Mouse (Mus musculus) embryo, embryonic 10.5 days (tissue): ENCODE data around the gene Cpne5.
A peak's percentile ranks its signal among the peaks of the same experiment; 100 is the strongest.
"Not testable (repeated sequence)": the region's sequence is repeated elsewhere in the genome, so short reads cannot be mapped to it uniquely, and the experiment has no call there.

Experiments used
- DNase-seq: peaks from one replicate; pipeline ENCODE4 v3.0.0-alpha.2; 2015; ENCODE audit warnings: low spot score

Cpne5 gene

DNA sequence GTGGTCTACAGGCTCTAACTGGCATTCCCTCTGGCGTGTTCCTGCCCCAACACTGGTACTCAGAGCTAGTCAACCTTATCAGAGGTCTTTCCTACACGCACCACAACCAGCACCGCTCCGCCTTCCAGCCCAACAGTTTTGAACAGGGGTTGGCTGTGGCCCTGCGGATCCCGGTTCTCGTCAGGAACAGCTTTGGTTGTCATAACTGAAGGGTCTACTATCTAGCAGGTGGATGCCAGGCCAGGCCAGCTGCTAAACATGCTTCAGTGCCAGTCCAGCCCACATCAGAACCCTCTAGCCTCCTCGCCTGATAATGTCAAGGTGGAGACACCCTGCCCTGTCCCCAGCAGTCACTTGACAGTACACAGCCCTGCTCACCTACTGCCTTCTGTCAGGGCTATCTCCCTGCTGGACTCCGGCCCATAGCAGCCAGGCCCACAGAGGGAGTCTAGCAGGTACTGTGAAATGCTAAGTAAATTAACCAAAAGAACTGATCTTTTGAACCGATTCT is 19.1 kb upstream of the Cpne5 start:
- DNase-seq = no peak

DNA sequence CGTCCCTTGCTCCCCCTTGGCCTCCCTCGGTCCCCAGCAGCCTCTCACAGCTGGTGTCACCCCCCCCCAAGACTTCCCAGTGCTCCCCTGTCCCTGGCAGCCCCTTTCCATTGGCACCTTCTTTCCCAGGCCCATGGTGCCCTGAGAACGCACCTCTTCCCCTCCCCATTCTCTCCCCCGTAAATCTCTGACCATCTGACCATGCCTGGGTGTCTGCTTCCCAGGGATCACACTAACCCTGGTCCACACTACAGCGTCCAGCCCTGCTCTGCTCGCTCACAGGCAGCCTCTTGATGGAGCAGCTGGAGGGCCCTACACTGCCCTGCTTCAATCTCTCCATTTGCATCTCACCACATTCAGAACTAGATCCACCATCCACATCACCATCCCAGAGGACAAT is 18.5 kb upstream of the Cpne5 start:
- no peak for DNase-seq

DNA sequence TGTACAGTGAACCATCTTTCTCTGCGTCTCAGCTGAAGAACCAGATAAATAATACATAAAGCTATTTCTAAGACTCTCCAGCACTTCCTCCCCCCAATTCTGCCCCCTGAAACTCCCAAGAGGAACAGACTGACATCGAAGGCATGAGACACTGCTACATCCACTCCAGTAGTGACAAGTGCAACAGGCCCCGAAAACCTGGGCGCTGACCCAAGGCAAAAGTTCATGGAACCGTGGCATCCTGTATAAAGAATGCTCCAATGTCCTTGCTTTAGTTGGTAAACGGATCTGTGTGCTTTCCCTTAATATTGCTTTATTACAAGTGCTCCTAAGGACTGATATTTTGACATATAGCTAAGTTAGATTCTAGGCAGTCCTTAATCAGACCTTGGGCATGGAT is 16.8 kb upstream of the Cpne5 start:
- not testable (repeated sequence) for DNase-seq

DNA sequence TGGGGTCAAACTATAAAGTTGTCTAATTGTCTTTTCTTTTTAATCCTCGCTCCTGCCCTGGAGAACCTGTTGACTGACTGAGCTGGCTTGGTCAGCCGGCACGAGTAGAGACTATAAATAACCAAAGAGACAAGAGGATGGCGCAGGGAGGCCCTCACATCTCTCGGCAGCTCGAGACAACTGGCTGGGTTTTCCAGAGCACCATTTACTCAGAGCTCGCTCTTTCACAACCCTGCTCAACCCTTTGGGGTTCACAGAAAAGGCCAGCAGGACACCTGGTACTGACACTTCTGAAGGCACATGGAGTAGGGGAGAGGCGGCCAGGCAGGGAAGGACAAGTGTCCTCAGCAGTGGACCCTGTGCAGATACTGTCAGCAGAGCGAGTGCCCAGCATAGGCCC is 15.7 kb upstream of the Cpne5 start:
- no peak for DNase-seq

DNA sequence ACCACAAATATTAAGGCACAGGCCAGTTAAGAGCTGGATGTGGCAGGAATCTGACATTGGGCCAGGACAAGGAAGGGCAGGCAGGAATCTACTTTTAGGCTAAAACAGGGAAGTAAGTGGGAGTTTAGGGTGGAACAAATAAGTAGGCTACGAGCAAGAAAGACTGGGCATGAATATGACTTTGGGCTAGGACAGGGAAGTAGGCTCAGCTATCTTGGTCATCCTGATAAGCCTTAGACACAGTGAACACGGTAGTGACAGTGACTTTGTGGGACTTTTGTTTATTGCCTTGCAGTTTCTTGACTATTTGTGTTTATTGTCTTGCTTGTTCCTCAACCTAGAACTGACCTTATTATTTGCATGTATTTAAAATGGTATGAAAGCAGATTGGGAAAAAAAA is 15.3 kb upstream of the Cpne5 start:
- no peak for DNase-seq

DNA sequence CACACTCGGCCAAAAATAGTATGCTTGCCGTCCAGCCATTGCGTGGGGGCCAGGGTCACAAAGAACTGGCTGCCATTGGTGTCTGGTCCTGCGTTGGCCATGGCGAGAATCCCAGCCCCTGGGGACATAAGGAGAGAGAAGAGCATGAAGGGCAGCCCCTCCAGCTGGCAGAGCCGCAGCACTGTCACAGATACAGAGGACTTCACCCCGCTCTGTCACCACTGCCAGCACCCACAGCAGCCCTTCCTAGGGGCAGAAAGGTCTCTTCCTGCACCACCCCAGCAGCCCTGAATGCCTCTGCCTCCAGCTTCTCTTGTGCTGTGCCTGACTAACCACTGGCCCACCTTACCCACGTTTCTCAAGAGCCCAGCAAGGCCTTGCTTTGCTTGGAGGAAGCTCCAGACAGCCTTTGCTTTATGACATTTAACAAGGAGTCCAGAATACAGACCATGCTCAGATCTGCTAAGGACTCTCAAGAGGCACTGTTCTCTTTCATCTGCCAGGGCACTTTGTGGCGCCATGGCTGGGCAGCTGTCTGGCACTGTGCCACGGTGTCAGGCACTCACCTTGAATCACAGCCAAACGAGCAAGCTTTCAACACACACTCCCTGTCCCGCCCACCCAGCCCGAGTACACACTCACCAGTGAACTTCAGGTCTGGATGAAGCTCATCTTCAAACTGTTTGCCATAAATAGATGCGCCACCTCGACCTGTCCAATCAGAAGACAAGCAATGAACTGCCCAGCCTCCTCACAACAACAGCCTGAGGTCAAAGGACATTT is 13.8 kb upstream of the Cpne5 start:
- DNase-seq = no peak

DNA sequence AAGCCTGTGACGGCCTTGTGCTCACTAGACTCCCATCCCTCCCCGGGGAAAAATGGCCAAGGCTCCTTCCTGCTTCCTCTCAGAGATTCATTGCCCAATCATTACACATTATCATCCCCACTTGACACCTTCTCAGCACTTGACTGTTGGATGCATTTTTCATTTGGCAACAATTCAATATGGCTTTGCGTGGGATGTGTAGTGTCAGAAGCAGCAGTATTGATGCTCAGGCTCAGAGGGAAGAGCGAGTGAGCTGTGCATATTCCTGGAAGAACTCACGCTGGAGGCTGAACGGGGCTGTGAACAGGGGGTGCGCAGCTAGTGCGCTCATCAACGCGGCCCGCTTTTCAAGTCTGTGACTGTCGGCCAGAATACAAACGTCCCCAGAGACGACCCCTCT is 13.0 kb upstream of the Cpne5 start:
- DNase-seq = not testable (repeated sequence)

DNA sequence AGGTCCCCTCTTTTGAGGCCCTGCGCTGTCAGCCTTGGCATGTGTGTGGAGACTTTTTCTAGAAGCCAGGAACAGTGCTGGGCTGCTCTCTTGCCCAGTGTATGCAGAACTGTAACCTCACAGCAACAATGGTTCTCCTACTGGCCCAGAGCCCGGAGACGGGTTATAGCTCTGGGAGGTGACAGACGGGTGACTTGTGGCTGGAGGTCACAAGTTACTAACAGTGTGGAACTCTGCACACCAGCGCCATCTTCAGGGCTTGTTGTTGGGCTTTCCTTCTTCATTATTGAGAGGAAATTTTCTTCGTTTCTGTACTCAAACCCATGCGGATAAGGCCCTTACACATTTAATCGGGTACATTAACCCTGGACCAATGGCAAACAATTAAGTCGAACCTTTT is 11.5 kb upstream of the Cpne5 start:
- peak; percentile 58 for DNase-seq

DNA sequence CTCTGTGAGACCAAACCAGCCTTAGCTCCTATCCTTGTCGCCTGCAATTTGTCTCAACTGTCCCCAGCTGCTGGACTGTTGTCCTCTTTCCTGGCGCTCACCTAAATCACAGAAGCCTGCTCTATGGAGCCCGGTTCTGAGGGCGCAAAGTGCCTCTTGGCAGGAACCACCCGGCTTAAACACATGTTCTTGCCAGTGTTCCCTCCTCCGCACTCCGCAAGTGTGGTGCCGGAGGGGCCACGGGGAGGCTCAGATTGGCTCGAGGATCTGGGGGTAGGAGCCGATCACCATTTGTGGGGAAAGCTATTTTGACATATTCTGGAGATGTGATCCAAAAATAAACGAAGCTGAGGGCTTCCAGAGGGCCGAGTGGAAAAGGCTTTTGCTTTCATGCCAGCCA is 9.9 kb upstream of the Cpne5 start:
- DNase-seq = no peak

DNA sequence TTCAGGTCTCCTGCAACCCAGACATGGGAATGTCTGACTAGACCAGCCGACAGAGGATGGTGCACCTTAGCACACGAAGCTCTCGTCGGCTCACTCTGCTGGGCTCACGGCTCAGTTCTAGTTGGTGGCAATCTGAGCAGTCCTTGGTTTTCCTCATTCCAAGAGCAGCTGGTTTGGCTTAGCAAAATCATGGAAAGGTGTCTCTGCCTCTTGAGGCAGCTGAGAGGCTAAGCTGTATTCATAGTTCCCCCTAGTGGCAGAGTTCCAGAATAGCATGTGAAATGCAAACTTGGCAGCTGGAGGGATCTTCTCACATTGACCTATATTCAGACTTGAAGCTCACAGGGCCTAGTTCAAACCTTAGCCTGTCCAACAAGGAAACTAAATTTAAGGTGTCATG is 8.6 kb upstream of the Cpne5 start:
- DNase-seq = peak; percentile 93

DNA sequence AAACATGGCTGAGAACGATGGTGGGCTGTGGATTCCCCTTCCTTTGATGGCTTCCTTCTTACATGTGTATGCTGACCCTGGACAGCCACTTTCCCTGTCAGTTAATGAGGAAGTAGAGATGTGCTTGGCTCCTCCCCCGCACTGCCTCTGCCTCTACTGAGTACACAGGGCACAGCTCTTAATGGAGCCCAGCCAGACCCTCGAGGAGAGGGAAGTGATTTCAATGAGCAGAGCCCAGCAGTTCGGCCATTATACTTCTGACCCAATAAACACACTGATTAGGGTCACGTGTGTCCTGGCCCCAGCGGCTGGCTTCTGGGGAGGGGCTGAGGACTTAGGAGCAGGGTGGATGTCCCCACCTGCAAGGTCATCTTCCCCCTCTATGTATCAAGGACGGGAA is 7.8 kb upstream of the Cpne5 start:
- peak; percentile 44 for DNase-seq

DNA sequence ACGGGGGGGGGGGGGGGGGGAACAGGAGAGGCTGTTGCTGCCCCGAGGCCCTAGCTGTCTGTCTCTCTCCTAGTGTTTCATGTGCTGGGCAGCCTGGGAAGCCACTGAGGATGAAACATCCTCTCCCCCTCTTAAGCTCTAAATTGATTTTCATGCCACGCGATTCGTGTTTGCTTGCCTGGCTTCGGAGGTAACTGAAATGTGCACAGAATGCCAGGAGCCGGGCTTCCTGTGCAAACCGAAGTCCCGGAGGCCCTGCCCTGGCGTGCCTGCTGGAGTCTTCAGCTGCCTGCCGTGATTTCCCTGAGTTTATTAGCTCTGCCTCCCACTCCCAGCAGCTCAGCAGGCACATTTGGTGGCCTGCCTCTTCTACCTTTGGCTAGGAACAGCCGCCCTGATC is 6.9 kb upstream of the Cpne5 start:
- DNase-seq = no peak

DNA sequence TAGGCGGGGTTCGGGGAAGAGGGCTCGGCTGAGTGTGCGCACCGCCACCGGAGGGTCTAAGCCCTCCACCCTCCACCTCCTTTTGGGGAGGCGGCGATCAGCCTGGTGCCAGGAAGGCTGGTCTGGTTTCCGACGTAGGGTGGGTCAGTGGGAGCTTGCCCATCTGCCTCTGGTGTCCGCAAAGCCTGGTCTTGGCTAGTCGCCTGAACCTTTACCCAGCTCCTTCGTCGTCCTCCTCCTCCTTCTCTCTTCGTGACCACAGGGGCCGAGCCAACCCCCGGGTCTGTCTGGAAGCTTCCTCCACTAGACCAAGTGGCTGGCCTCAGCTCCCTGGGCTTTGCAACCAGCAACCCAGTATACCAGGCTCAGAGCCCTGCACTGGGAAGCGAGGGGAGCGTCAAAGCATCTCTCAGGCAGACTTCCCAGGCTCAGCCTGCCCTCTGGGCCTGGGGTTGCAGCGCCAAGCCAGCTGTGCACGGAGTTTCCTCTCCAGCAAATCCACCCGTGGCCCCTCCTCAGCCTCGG is 516 bp upstream of the Cpne5 start:
- DNase-seq = no peak

DNA sequence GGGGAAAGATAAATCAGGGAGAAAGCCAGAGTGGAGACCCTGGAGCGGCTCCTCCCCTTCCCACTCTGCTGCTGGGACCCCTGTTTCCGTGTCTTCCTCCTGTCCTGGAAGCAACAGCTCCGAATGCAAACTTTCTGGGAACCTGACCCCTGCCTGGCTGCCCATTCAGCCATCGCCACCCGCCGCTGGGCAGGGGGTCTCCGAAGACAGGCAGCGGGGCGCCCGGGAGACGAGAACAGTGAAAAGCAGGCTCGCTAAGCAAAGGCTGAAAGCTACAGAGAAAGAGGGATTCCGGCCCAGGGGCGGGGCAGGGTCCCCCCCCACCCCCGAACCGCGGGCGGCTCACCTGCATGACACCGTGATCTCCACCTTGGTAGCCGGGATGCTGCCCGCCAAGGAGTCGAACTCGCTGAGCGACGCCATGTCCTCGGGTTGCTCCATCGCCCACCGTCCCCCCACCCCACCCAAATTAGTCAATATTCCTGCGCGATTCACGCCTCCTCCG is 648 bp downstream of the Cpne5 start:
- DNase-seq = peak; percentile 35

DNA sequence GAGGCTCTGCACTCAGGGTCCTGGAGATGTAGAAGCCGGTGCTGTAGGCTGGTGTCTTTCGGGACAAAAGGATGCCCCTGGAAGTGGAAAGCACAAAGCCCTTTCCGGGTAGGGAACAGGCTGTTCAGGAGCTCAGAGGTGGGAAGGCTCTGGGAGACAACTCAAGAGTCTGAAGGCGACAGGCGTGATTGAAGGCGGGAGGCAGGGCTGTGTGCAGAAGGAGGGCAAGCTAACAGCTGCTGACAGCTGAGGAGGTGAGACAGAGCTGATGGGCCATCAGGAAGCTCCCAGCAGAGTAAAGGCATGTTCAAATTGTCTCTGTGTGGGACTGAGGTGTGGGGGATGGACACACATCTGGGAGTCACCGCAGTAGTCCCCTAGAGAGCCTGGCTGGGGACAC is 1.9 kb downstream of the Cpne5 start:
- DNase-seq = no peak

DNA sequence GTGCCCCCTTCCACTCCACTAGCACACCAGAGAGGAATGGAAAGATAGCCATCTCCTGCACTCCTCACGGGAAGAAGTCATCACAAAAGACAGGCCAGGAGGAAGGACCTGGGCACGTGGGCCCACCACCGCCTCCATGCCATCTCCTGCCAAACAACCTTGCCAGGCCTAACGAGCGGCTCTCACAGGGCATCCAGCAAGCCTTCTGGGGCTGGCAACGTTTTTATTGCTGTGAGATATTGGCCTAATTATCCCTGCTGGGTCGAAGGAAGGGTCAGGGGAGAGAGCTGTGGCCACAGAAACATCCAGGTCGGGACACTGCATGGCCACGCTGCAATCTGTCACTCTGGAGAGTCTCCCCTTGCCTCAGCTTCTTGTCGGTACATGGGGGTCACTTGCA is 6.9 kb downstream of the Cpne5 start:
- no peak for DNase-seq

DNA sequence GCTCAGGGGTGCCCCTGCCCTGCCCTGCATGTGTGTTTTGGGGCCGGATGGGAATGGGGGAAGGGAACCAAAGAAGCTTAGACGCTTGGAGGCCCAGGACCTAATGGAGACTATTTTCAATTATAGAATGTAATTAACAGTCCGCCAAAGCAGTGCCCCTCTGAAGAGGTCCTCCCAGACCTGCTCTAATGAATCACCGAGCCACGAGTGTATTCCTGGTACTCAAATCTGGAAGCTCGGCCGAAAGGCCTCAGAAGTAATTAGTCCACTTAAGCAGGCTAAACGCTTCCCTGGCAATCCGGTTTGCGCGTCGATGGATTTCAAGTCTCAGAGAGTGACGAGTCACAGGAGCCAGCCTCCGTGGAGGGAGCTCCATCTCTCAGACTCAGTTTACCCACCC is 17.3 kb downstream of the Cpne5 start:
- DNase-seq = no peak

DNA sequence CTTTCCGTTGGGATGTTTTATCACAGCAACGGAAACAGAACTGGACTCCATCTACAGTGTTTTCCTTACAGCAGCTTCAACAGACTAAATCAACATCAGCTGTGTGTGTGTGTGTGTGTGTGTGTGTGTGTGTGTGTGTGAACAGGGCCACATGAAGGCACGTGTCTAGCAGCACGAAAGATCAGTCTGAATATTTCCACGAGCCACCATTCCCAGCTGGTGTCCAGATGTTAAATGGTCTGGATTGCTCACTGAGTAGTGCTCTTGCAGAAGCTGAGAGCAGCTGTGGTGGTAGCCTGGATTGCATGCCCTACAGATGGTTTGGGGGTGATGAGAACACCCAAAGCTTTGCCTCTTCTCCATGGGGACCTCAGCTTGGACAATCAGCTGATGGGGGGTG is 19.9 kb downstream of the Cpne5 start:
- peak; percentile 57 for DNase-seq

DNA sequence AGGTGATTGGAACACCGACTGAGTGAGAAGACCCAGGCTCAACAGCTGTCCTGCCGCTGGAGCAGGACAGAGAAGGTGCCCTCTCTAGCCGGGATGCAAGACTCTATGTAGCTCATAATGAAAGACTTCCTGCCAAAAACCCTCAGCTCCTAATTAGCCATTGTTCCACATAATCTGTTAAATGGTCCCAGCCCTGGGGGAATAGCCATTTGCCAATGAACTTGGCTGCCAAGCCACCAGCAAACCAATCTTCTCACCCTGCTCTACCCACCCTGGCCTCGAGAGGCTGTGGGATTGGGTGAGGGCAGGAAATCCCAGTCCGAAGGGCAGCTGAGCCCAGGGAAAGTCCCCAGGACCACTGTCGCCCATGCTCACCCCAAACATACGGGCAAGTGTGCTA is 21.9 kb downstream of the Cpne5 start:
- no peak for DNase-seq

DNA sequence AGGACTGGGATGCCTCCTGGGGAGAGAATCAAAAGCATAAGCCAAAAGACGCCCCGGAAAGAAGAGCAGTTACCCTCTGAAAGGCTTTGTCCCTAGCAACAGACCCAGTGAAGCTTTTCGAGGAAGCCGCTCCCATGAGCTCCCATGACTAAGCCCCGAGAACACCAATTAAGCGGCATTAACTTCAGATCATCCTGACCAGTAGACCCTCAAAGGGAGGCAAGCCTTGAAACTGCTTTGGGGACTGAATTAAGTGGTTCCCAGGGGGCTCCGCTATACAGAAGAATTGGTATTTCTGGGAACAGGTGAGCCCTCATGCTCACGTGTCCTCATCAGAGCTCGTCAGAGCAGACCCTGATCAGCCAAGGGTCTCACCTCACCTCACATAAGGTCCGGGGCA is 23.3 kb downstream of the Cpne5 start:
- peak; percentile 27 for DNase-seq

DNA sequence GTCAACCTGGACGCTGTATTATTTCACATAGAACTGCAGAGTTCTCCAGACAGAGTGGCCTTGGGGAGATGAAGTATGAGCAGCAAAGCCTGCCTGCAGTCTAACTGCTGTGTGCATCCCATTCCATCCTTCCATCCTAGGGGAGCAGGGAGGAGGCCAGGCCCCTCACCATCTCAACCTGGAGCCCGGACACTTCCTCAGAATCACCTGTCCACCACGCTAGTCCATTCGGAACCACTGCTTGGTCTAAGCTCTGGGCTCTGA is 23.8 kb downstream of the Cpne5 start:
- DNase-seq = no peak

DNA sequence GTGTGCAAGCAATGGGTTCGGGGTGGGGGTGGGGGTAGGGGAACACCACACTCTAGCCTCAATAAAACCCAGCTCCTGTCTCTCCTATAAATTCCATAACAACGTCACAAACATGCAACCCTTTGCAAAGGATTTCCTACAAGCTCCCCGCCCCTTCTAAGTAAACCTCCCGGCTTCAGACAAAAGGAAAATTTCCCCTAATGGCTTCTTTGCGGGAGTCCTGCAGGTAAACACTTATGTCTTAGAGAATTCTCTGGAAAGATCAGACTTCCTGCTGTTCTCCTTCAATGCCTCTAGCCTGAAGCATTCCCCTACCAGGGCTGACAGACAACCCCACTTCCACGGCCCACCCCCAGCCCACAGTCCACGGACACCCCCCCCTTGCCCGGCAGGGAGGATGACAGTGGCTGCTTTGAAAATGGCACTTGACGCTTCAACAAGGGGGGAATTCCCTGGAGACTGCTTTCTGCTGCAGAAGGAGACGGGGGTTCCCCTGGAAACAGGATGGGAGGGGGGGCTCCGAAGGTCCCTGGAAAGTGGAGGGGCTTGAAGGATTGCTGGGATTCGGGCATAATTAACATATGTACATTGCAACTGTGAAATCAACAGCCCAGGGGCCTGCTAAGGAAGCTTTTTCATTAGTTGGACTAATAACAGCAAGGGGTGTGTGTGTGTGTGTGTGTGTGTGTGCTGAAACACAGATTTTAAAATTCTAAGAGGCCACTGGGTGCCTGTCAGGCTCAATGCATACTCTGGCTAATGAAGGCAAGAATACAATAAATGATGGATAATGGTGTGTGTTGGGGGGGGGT is 24.4 kb downstream of the Cpne5 start:
- DNase-seq = peak; percentile 33

DNA sequence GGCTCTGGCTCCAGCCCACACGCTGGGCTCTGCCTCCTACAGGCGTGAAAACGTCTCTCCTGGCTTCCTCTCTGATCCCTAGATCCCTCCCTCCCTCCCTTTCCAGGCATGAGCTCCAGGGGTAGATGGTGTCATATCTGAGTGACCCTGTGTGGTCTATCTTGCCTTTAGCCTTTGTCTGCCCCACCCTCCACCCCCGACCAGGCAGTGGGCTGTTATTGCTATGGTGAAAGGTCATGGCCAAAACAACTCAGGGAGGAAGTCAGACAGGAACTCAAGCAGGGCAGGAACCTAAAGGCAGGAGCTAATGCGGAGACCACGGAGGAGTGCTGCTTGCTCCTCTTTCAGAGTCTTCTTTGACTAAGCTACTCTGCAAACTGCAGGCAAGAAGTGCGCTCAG is 26.1 kb downstream of the Cpne5 start:
- no peak for DNase-seq
